Mouse (Mus musculus) kidney, adult 2 months (tissue): ENCODE results near the gene Ipo4. TPM values are rescaled to one million over a fixed set of nuclear protein-coding genes. Genes with fewer than 3 reads are reported as not detected.

Experiments used
- DNase-seq: peaks from one replicate; pipeline ENCODE4 v3.0.0; 2021
- H3K27ac ChIP-seq: fragments of 200-500 bp; 2 replicates; pipeline ENCODE4 v1.5.1; 2012; ENCODE audit warnings: low read depth, low read length, control low read depth, inconsistent platforms; ENCODE audit not compliant: insufficient read depth
- H3K27me3 ChIP-seq: fragments of 200-500 bp; replicated peaks from 2 replicates; pipeline ENCODE4 v1.6.1; 2012; ENCODE audit warnings: mild to moderate bottlenecking, moderate library complexity, low read length, inconsistent platforms; ENCODE audit not compliant: control insufficient read depth, insufficient read depth
- H3K36me3 ChIP-seq: fragments of 200-500 bp; 2 replicates; pipeline ENCODE4 v1.6.1; 2012; ENCODE audit warnings: mild to moderate bottlenecking, moderate library complexity, low read length, inconsistent platforms; ENCODE audit not compliant: control insufficient read depth, insufficient read depth
- H3K4me1 ChIP-seq: fragments of 200-500 bp; 2 replicates; pipeline ENCODE4 v1.6.1; 2011; ENCODE audit warnings: low read length; ENCODE audit not compliant: control insufficient read depth, insufficient read depth
- H3K4me3 ChIP-seq: fragments of 200-500 bp; 2 replicates; pipeline ENCODE4 v1.5.1; 2011; ENCODE audit warnings: mild to moderate bottlenecking, low read depth, low read length, control low read depth; ENCODE audit not compliant: insufficient read depth
- CTCF ChIP-seq: fragments of 200-500 bp; conservative IDR thresholded peaks from 2 replicates; pipeline ENCODE4 v1.5.1; 2011; ENCODE audit warnings: low read depth, mild to moderate bottlenecking, control low read depth, low read length, moderate library complexity, mixed read lengths; ENCODE audit not compliant: insufficient read depth, insufficient read length
- POLR2A ChIP-seq: fragments of 200-500 bp; IDR thresholded peaks from one replicate; pipeline ENCODE4 v1.6.1; 2011; ENCODE audit warnings: low read depth, low read length, control low read depth
- WGBS: fragments of 180-500 bp; shearing (Covaris S2); methylation state at CpG from one replicate; pipeline ENCODE4 v1.1.7; 2018; 5-methylcytosine and 5-hydroxymethylcytosine counted together
- polyA plus RNA-seq: library from polyadenylated mRNA; depleted of rRNA; stranded (reverse); fragments of >200 nt; gene quantifications from 2 replicates; pipeline ENCODE4 v1.2.3, GENCODE M21; 2012

Ipo4 gene
- polyA plus RNA-seq, 1 experiment = 69.7 TPM

- DNase-seq = peak; percentile 36
- peak overlapping the region; percentile 33 for H3K4me3 ChIP-seq
- H3K27ac ChIP-seq = peak overlapping the region; percentile 26
- TF ChIP-seq POLR2A (no peak), CTCF (no peak)
- no peaks in the 10 kb centered on the region for H3K27me3 ChIP-seq
- 3% methylated on average over 17 of the region's 17 CpGs for WGBS
- H3K36me3 ChIP-seq = no peaks in the 10 kb centered on the region
- H3K4me1 ChIP-seq = peaks cover 18% of the 10 kb centered on the region
These were observed 8.6 kb upstream of the Ipo4 start for GRCm38 (mm10) chr14:55644261-55644888.

- no peaks in the 10 kb centered on the region for H3K36me3 ChIP-seq
- WGBS = under 1% methylated on average over 89 of the region's 89 CpGs
- peak; percentile 91 for DNase-seq
- no peak for TF ChIP-seq CTCF
- TF ChIP-seq POLR2A = peak; percentile 41
- no peaks in the 10 kb centered on the region for H3K27me3 ChIP-seq
- H3K4me1 ChIP-seq = peaks cover 18% of the 10 kb centered on the region
- peak within 1 kb of the TSS; percentile 99 for H3K27ac ChIP-seq
- peak within 1 kb of the TSS; percentile 98 for H3K4me3 ChIP-seq
These were observed 7.5 kb upstream of the Ipo4 start, which contains the start of gene Tm9sf1 for GRCm38 (mm10) chr14:55643060-55643907. TSS of gene Tm9sf1 (minus strand) at chr14:55643806.

DNA sequence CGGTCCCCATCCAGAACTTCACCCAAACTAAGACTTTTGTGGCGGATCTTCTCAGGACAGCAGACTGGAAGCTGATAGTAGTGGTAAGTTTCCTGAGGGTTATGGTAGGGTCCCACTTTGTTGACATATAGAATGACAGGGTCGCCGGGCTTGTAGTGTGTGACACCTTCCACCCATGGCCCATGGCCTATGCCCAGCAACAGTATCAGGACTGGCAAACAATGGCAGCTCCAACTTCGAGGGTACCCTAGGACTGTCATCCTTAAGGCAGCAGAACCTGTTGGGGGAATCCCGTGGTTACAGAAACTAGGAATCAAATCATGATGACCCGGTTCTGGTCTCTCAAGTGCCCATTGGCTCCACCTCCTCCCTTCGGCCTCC is 6.9 kb upstream of the Ipo4 start:
- H3K27ac ChIP-seq = peak overlapping the region; percentile 99
- no peak for DNase-seq

GRCm38 (mm10) chr14:55641291-55641690 is 5.5 kb upstream of the Ipo4 start:
- Histone ChIP-seq H3K4me3 (no peak overlapping the region), H3K36me3 (no peaks in the 10 kb centered on the region), H3K27ac (no peak overlapping the region), H3K4me1 (peaks cover 18% of the 10 kb centered on the region), H3K27me3 (no peaks in the 10 kb centered on the region)
- WGBS = 91% methylated on average over 13 of the region's 13 CpGs
- DNase-seq = no peak
- TF ChIP-seq POLR2A (no peak), CTCF (no peak)

More for the DNA sequence above, 6.9 kb upstream of the Ipo4 start:
- TF ChIP-seq CTCF (no peak), POLR2A (no peak)
- no peaks in the 10 kb centered on the region for H3K36me3 ChIP-seq
- H3K4me3 ChIP-seq = peak overlapping the region; percentile 98
- 11% methylated on average over 8 of the region's 8 CpGs for WGBS
- peaks cover 18% of the 10 kb centered on the region for H3K4me1 ChIP-seq
- no peaks in the 10 kb centered on the region for H3K27me3 ChIP-seq

DNA sequence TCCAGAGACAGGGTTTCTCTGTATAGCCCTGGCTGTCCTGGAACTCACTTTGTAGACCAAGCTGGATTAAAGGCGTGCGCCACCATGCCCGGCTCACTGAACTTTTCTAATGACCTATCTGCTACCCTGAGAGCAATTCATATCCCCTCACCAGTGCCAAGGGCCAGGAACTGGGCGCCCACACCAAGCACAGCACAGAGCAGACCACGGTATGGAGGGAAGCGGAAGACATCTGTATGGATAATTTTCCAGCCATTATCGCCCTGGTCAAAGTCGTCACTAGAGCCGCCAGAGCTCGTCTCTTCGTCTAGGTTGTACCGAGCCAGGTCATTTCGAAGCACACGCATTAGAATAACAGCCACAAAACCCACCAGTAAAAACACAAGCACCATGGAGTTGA is 5.1 kb upstream of the Ipo4 start:
- no peak overlapping the region for H3K27ac ChIP-seq
- no peaks in the 10 kb centered on the region for H3K27me3 ChIP-seq
- peaks cover 18% of the 10 kb centered on the region for H3K4me1 ChIP-seq
- H3K36me3 ChIP-seq = no peaks in the 10 kb centered on the region
- 94% methylated on average over 14 of the region's 14 CpGs for WGBS
- H3K4me3 ChIP-seq = no peak overlapping the region
- TF ChIP-seq CTCF (no peak), POLR2A (no peak)
- DNase-seq = no peak

GRCm38 (mm10) chr14:55637795-55638194 is 2.0 kb upstream of the Ipo4 start, which contains the start of gene Gm49378:
TSS of gene Gm49378 (minus strand) at chr14:55637895.
- Histone ChIP-seq H3K27me3 (no peaks in the 10 kb centered on the region), H3K4me1 (peaks cover 7% of the 10 kb centered on the region), H3K27ac (no peak within 1 kb of the TSS), H3K36me3 (no peaks in the 10 kb centered on the region), H3K4me3 (no peak within 1 kb of the TSS)
- no peak for DNase-seq
- TF ChIP-seq CTCF (no peak), POLR2A (no peak)
- WGBS = 92% methylated on average over 9 of the region's 9 CpGs
